Mouse (Mus musculus): ENCODE data around the gene Ube2g2. TPM values are rescaled to one million over a fixed set of nuclear protein-coding genes. Genes with fewer than 3 reads are reported as not detected.
A peak's percentile ranks its signal among the peaks of the same experiment; 100 is the strongest.

Gene Ube2g2
- total and polyA plus RNA-seq, 3 experiments, result 28.7 to 59.4 (median 40.8) TPM

- Histone ChIP-seq H3K9me3 (replicated peaks; ENCODE audit: low read length) (peaks cover 7% of the 10 kb centered on the region), H3K27ac (ENCODE audit: insufficient read depth, low read depth) (no peak overlapping the region), H3K36me3 (replicated peaks in 1 of 2; ENCODE audit: control insufficient read depth in 1 of 2, insufficient read depth in 1 of 2, low read length in 1 of 2) (peaks cover 10 to 22% of the 10 kb centered on the region in 2 experiments), H3K4me1 (ENCODE audit: control insufficient read depth in 1 of 2, insufficient read depth in 2 of 2) (peaks cover 5 to 13% of the 10 kb centered on the region in 2 experiments), H3K4me2 (ENCODE audit: insufficient read depth, low read depth, poor library complexity, severe bottlenecking) (no peak overlapping the region), H3K27me3 (replicated peaks) (no peaks in the 10 kb centered on the region), H3K79me2 (replicated peaks; ENCODE audit: control insufficient read depth, extremely low read depth, insufficient read depth, poor library complexity, severe bottlenecking) (peaks cover 13% of the 10 kb centered on the region), H3K4me3 (replicated peaks in 1 of 3; ENCODE audit: low read depth in 2 of 3, low read length in 2 of 3, poor library complexity in 1 of 3) (no peak overlapping the region), H3K9ac (ENCODE audit: insufficient read depth, low read depth) (no peak overlapping the region)
- in situ Hi-C loops (cut with MboI; ENCODE audit: low pct_ligation_motif_present, low pct_unique_long_range_greater_than_20kb, low sequenced_read_pairs), result no loop called here
- TF ChIP-seq ETS1 (conservative IDR thresholded peaks at IDR 0.05; ENCODE audit: low read depth, low read length) (no peak), MYC (IDR thresholded peaks at IDR 0.05; ENCODE audit: low read depth, low read length) (no peak), EP300 (IDR thresholded peaks at IDR 0.05; ENCODE audit: low read length) (no peak), POLR2A (IDR thresholded peaks at IDR 0.05; ENCODE audit: low read depth, low read length) (no peak)
- dilution Hi-C loops (cut with MboI; ENCODE audit: extremely low pct_ligation_motif_present, extremely low pct_unique_long_range_greater_than_20kb, low sequenced_read_pairs), result no loop called here
- DNase-seq (ENCODE audit: extremely low read depth), result no peak
Observed at GRCm38 (mm10) chr10:77603021-77603420, 19.1 kb upstream of the Ube2g2 start.

- H3K27ac ChIP-seq (ENCODE audit: insufficient read depth, low read depth), result no peak overlapping the region
- TF ChIP-seq CTCF (conservative IDR thresholded peaks at IDR 0.05 in 1 of 2, IDR thresholded peaks at IDR 0.05 in 1 of 2; ENCODE audit: low read depth in 2 of 2, low read length in 2 of 2) (peak; percentile 23 to 38; a peak in 1 of 4 replicates), TCF12 (IDR thresholded peaks at IDR 0.05; ENCODE audit: low read depth, low read length) (no peak), ETS1 (conservative IDR thresholded peaks at IDR 0.05; ENCODE audit: low read depth, low read length) (no peak)
Observed at GRCm38 (mm10) chr10:77604111-77604510, 18.0 kb upstream of the Ube2g2 start.

GRCm38 (mm10) chr10:77604958-77605357, 17.1 kb upstream of the Ube2g2 start:
- no peak for DNase-seq (ENCODE audit: extremely low read depth)
- H3K27ac ChIP-seq (ENCODE audit: insufficient read depth, low read depth), result no peak overlapping the region
- in situ Hi-C loops (cut with MboI; ENCODE audit: low pct_ligation_motif_present, low pct_unique_long_range_greater_than_20kb, low sequenced_read_pairs), result no loop called here
- TF ChIP-seq ETS1 (conservative IDR thresholded peaks at IDR 0.05; ENCODE audit: low read depth, low read length) (no peak), MEF2A (IDR thresholded peaks at IDR 0.05; ENCODE audit: borderline replicate concordance, low read depth, low read length) (no peak), RAD21 (IDR thresholded peaks at IDR 0.05; ENCODE audit: low read depth, low read length) (no peak), SMC3 (IDR thresholded peaks at IDR 0.05; ENCODE audit: low read depth, low read length) (no peak), MAZ (IDR thresholded peaks at IDR 0.05; ENCODE audit: low read depth, low read length) (no peak), POLR2AphosphoS2 (IDR thresholded peaks at IDR 0.05; ENCODE audit: low read depth, low read length) (no peak), MAX (IDR thresholded peaks at IDR 0.05; ENCODE audit: low read length) (no peak), SIN3A (IDR thresholded peaks at IDR 0.05; ENCODE audit: low read length) (no peak), UBTF (IDR thresholded peaks at IDR 0.05; ENCODE audit: low read depth, low read length) (no peak)
- no peak overlapping the region for H3K9ac ChIP-seq (ENCODE audit: insufficient read depth, low read depth)
- dilution Hi-C loops (cut with MboI; ENCODE audit: extremely low pct_ligation_motif_present, extremely low pct_unique_long_range_greater_than_20kb, low sequenced_read_pairs), result no loop called here
- no peaks in the 10 kb centered on the region for H3K27me3 ChIP-seq (replicated peaks)
- H3K4me3 ChIP-seq (replicated peaks in 1 of 3; ENCODE audit: low read depth in 2 of 3, low read length in 2 of 3, poor library complexity in 1 of 3), result no peak overlapping the region
- H3K36me3 ChIP-seq (replicated peaks in 1 of 2; ENCODE audit: control insufficient read depth in 1 of 2, insufficient read depth in 1 of 2, low read length in 1 of 2), result peaks cover under 1 to 23% of the 10 kb centered on the region in 2 experiments
- peaks cover 13% of the 10 kb centered on the region for H3K79me2 ChIP-seq (replicated peaks; ENCODE audit: control insufficient read depth, extremely low read depth, insufficient read depth, poor library complexity, severe bottlenecking)
- no peak overlapping the region for H3K4me2 ChIP-seq (ENCODE audit: insufficient read depth, low read depth, poor library complexity, severe bottlenecking)
- H3K4me1 ChIP-seq (ENCODE audit: control insufficient read depth in 1 of 2, insufficient read depth in 2 of 2), result peaks cover 5 to 14% of the 10 kb centered on the region in 2 experiments
- peaks cover 7% of the 10 kb centered on the region for H3K9me3 ChIP-seq (replicated peaks; ENCODE audit: low read length)

More at GRCm38 (mm10) chr10:77604111-77604510, 18.0 kb upstream of the Ube2g2 start:
- Histone ChIP-seq H3K4me1 (ENCODE audit: control insufficient read depth in 1 of 2, insufficient read depth in 2 of 2) (peaks cover 5 to 14% of the 10 kb centered on the region in 2 experiments), H3K36me3 (replicated peaks in 1 of 2; ENCODE audit: control insufficient read depth in 1 of 2, insufficient read depth in 1 of 2, low read length in 1 of 2) (peaks cover 1 to 19% of the 10 kb centered on the region in 2 experiments), H3K9me3 (replicated peaks; ENCODE audit: low read length) (peaks cover 7% of the 10 kb centered on the region), H3K27me3 (replicated peaks) (no peaks in the 10 kb centered on the region), H3K4me2 (ENCODE audit: insufficient read depth, low read depth, poor library complexity, severe bottlenecking) (no peak overlapping the region), H3K4me3 (replicated peaks in 1 of 3; ENCODE audit: low read depth in 2 of 3, low read length in 2 of 3, poor library complexity in 1 of 3) (no peak overlapping the region), H3K9ac (ENCODE audit: insufficient read depth, low read depth) (no peak overlapping the region), H3K79me2 (replicated peaks; ENCODE audit: control insufficient read depth, extremely low read depth, insufficient read depth, poor library complexity, severe bottlenecking) (peaks cover 13% of the 10 kb centered on the region)
- in situ Hi-C loops (cut with MboI; ENCODE audit: low pct_ligation_motif_present, low pct_unique_long_range_greater_than_20kb, low sequenced_read_pairs), result no loop called here
- dilution Hi-C loops (cut with MboI; ENCODE audit: extremely low pct_ligation_motif_present, extremely low pct_unique_long_range_greater_than_20kb, low sequenced_read_pairs), result no loop called here
- DNase-seq (ENCODE audit: extremely low read depth), result no peak

All from CH12.LX (cell line).